Mouse (Mus musculus) mature B cell (primary cell): ENCODE data around the gene Isoc2a.
"Not testable (repeated sequence)": the region's sequence is repeated elsewhere in the genome, so short reads cannot be mapped to it uniquely, and the experiment has no call there.

Experiments used
- in situ Hi-C: fragments of 300-500 bp; cut with MboI; formaldehyde crosslinking; loops from 2 replicates; pipeline ENCODE4 v1.14.3; 2019

The Isoc2a gene

DNA sequence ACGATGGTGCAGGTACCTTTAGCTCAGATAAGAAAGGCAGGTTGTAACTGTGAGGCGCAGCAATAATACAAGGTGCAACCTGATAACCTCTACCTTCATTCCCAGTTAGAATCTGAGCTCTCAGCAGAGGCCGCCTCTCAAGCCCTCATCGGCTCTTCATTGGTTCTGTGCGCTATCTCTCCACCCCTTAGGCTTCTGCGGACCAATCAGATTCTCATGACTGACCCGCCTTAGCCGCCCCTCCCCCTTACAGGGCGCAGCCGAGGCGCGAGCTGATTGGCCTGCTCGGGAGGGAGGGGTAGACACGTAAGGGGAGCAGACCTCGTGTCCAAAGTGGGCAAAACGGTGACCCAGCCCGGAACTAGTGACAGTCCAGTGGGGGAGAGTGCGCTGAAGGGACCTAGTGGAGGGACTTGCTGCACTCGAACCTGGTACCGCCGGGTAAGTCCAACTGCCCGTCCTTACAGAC lies at the start of gene Isoc2a:
Gene Isoc2a, plus strand, starts transcription at position 401 of the 469 bp plus-strand sequence.
- in situ Hi-C loops, result no loop called here

DNA sequence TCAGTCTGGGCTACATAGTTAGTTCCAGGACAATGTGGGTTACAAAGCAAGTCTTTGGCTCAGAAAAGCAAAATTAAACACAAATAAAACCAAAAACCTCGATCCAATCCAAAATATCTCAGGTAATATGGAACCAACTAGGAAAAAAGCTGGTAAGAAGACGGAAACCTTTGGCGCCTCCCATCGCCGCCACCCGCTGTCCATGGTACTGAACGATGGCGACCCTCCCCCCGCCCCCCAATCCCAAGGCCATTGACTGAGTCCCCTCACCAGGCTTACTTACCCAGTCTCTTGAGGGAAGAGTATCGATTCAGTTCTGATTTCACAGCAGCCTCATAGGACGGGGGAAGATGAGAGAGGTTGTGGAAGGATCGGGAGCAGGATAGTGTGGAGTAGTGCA lies 46.5 kb upstream of the Isoc2a start:
- in situ Hi-C loops, result no loop called here

DNA sequence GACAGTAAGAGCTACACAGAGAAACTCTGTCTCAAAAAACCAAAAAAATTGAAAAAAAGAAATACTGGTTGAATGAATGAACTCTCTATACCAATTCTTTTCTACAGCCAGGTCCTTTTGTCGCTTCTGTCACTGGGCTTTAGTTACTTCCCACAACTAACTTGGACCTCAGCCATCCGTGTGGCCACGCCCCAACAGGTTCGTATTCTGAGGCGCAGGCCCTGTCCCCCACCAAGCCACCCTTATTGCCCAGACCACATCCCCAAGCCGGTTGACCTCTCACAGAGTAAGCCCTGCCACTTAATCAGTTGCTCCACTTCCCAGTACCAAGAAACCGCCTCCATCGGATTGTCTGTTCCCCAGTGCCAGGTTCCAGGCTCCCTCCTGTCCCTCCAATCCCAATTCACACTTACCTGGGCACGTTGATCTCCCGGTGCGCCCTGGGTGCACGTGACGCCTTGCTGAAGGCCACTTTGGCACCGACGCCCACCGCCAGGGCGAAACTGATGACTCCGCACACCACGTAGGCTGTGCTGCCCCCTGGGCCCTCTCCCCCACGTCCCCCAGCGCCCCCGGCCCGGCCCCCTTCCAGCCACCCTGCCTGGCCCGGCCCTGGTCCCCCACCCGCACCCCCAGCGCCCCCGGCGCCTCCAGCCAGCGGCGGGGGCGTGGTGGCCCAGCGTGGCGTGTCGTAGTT lies 41.2 kb upstream of the Isoc2a start:
- in situ Hi-C loops, result no loop called here

DNA sequence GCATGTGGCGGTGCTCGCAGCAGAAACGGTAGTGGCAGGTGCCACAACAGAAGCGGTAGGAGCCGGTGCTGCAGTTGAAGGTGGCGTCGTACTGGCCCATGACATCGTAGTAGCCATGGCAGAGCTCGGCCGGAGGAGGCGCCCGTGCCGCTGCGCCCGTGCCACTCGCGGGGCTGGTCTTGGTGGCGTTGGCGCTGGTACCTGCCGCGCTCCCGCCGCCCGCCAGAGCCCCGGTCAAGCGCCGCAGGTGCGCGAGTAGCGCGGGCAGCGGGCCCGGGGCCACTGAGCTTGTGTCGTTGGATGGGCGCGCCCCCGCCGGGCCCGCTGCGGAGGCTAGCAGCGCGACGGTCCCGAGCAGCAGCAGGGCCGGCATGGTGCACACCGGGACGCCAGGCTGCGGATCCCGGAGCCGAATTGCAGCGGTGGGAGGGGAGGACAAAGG lies 40.6 kb upstream of the Isoc2a start:
- in situ Hi-C loops, result no loop called here

DNA sequence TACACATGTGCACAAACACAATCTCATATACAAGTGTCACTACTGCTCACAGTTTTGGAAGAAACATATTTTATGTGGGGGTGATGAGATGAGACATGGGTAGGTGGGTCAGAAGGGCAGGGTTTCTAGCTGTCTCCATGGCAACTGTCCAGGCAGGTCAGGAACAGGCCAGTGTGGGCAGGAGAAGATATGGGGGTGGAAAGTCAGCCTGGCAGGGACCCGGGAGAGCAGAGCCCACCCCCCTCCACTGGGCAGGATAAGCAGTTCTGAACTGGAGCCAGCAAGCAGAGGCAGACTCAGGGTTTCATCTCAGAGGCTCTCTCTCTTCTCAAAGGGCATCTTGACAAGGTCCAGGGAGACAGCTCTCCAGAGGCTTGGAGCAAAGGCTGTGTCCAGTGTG lies 39.3 kb upstream of the Isoc2a start:
- in situ Hi-C loops, result no loop called here

DNA sequence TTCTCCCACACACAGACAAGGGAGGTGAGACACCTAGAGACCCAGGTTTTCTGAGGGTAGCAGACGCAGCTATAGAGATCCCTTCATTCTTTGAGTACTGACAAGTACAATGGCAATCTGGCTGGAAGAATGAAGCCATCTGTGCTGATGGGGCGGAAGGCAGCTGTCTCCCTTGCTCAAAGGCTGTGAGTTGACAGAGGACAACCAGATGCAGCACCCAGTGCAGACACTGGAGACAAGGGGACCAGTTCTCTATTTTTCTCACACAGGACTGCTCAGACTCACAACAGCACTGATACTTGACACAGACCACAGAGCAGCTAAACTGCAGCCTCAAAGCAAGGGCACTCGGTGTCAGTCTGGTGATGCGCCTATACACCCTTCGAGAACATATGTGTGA lies 34.9 kb upstream of the Isoc2a start:
- in situ Hi-C loops, result no loop called here

DNA sequence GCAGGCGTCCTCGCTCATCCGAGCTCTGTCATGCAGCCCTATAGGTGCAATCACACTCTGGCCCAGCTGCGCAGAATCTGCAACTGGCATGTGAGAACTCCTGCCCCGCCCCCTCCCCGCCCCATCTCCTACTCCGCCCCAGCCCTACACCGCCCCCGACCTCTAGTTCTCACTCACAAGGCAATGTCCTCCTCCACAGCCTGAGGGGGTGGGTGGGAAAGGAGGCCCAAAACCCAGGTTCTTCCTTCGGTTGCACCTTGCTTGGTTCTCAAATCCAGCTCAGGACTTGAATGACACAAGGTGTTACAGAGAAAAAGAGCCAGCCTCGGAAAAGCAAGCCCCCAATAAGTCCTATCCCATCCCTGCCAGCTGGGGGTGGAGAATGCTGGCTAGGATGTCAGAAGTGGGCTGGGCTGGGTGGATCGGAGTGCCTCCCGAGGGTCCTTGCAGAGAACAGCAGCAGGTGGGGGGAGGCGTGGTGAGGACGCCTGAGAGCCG lies 34.3 kb upstream of the Isoc2a start:
- in situ Hi-C loops, result no loop called here

DNA sequence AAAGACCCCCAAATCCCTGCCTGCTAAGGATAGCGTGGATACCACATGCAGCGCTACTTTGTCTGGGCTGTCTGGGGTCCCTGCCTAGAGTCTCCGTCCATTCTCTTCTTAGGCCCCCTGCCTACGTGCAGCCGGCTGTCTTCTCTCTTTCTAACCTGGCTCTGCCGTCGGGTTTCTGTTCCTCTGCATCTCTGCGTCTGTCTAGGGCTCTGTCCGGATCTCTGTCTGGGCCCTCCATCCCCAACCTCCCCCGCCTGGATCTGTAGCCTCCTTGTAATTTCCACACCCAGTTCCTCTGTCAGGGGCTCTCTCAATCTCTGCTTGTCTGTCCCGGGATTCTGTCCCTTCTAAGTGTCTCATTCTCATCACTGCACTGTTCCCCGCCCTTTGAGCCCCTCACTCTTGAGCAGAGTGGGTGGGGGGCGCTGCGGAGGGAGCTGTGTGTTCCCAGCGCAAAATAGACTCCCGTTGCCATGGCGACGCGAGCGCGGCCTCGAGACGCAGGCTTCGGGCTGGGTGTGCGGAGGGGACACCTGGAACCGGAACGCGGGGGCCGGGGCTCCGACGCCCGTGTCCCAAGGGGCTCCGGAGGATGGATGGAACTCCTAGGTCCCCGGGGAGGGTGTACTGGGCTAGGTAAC lies 33.2 kb upstream of the Isoc2a start:
- in situ Hi-C loops, result no loop called here

DNA sequence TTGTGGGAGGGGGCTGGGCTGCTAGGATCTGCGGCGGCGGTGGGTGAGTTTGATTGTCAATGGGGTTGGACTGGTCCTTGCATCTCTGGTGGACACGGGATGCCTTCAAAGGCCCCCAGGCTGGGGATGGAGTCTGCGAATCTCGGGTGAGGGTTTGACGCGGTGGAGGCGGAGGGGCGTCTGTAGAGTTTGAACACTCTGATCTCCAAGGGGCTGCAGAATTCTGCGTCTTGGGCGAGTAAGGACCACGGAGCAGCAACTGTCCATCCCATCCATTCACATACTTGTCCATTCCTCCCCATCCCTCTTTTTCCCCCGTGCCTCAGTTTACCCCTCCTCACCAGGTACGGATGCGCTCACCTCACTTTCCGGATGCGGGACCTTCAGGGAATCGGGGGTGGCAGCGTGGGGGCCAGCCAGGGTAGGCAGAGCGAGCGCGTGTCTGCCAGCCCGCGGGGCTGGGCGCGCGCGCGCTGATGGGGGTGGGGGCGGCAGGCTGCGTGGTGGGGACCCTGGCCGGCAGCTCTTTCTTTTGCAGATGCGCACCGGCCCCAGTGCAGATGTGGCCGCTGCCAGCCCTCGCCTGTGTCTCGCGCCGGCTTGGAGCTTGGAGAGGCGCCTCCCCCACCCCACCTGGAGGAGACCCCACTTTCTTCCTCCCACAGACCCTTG lies 32.6 kb upstream of the Isoc2a start, which contains the start of gene Shisa7:
Gene Shisa7, minus strand, starts transcription at position 452 of the 672 bp plus-strand sequence.
- in situ Hi-C loops, result no loop called here

DNA sequence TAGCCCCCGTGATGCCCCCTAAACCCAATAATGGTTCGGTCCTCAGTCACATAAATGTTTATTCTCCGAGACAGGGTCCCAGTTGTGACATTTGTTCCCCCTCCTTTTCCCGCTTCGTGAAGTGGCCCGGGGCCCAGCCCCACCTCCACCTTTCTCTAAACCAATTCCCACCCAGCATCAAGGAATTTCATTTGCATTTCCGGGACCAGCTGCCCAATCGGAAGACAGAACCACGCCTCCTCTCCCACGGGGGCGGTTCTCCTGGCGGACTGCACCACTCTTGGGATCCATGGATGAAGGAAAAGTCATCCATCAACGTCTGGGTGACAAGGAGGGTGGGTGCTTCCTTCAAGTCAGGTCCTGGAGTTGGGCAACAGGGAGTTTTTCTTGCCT lies 32.0 kb upstream of the Isoc2a start:
- in situ Hi-C loops, result no loop called here

DNA sequence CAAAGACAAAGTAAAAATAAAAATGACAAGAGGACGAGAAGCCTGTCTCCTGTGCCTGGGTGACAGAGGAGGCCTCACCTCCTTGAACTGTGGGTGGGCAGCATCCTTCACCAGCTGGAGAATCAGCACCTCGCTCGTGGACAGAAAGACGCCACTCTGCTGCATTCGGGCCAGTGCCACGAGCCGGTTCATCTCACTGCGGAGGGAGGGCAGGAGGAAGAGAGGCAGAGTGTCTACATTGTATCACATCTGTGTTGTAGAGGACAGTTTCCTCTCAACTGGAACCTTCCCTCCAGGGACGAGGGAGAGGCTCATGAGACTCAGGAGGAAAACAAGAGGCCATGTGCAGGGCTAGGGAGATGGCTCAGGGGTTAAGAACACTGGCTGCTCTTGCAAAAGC lies 27.6 kb upstream of the Isoc2a start:
- in situ Hi-C loops, result no loop called here

DNA sequence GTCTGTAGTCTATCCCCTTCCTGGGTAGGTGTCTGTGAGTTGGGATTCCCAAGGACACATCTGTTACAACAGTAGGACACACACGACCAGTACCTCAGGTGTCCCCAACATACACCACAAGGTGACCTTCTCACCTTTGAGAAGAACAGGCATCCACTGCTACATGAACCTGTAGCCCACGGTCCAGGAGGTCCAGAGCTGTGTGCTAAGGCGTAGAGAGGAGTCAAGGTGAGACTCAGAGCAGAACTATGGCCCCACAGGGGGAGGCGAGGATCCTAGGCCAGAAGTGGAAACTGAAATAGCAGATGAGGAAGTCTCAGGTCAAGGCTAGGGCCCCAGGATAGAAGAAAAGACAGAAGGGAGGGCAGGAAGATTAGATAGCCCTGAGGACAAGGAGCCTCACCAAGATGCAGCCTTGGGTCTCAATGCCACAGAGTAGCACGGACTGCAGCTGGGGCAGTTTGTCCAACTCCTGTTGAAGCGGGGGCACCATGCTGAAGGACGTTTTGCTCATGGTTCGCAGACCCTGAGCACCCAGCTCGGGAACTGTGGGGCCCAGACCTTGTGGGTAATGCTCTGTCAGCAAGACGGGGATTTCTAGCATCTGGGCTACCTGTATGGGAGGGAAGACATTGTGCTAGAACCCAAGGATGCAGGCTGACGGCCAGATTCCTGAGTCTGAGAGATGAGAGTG lies 26.2 kb upstream of the Isoc2a start:
- in situ Hi-C loops, result no loop called here

DNA sequence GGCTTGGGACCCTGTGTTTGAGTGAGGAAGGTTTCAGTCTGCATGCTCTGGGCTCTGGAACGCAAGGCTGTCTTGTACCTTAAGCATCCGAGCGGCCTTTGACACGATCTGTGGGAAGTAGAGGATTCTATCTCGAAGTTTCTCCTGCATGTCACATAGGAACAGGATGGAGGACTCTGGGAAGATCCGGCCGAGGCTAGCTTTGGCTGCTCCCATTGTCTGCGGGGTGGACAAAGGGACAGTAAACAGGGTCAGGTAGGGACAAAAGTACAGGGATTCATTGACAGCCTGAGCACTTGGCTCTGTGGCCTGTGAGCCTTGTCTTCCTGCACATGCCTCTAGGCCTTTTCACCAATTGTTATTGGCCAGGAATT lies 25.7 kb upstream of the Isoc2a start:
- in situ Hi-C loops, result no loop called here

DNA sequence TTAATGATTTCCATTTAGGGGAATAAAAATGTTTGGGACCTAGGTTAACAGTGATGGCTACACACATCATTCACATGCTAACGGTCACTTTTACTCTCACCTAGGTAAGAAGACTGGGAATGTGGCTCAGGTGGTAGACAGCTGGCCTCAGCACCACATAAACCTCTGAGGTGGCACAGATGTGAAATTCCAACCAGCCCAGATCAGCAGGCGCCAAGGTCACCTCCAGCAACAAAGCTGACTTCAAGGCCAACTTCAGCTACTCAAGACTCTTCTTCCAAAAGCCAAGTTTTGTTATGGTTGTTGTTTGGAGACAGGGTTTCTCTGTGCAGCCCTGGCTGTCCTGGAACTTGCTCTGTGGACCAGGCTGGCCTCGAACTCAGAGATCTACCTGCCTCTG lies 23.3 kb upstream of the Isoc2a start:
- in situ Hi-C loops, result no loop called here

DNA sequence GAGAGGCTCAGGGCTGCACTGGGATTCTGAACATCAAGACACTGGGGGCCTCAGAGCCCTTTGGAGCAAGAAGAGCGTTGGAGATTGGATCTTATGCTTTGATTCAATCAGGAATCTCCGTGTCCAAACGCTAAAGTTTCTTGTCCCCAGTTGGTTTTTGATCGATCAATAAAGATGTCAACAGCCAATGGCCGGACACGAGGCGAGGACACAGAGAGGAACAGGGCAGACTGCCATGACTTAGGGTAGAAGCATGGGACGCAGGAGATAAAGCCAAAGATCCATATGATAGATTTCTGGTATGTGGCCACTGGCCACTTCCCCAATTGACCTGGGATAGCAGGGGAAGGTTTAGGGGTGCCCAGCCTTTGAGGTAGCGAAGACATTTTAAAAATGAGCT lies 20.4 kb upstream of the Isoc2a start:
- in situ Hi-C loops, result no loop called here

DNA sequence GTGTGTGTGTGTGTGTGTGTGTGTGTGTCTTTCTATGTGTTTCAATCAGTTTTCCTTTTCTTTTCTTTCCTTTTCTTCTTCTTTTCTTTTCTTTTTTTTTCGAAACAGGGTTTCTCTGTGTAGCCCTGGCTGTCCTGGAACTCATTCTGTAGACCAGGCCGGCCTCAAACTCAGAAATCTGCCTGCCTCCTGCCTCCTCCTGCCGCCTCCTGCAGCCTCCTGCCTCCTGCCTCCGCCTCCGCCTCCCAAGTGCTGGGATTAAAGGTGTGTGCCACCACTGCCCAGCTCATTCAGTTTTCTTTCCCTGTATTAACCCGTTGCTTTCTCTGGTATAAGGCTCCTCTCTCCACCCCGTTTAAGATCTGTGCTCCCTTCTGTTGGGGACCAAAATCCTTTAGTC lies 19.6 kb upstream of the Isoc2a start:
- in situ Hi-C loops, result no loop called here

DNA sequence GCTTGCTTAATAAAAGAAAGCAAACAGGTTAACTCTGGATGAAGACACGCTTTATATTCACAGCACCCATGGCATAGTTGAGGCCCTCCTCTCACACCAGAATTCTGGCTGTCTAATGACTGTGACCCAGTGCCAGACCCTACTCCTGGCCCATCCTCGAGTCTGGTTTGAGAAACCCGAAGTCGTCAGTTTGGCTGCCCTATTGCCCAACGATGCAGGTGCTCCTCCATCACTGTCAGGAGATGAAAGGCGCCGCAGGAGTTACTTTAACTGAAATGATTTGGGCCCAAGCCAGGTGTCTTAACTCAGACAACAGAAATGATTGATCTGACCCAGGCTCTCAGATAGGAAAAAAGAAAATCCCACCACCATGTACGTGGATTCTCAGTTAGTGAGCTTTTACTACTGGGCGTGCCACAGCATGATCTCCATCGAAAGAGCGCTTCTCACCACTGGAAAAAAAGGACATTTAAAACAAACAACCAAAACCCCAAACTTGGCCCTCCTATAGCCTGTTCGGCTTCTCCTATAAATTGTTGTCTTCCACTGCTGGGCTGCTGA lies 17.5 kb upstream of the Isoc2a start:
- in situ Hi-C loops, result no loop called here

DNA sequence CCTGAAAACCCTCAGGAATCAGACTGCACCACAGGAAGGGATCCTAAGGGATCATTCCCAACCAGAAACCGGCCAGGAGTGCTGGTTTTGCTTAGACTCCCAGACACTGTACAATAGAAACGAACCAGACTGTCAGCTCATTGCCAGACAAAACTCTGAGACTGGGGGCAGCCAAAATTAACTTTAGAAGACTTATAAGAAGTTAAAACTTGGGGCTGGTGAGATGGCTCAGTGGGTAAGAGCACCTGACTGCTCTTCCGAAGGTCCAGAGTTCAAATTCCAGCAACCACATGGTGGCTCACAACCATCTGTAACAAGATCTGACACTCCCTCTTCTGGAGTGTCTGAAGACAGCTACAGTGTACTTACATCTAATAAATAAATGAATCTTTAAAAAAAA lies 16.0 kb upstream of the Isoc2a start:
- in situ Hi-C loops, result not testable (repeated sequence)

DNA sequence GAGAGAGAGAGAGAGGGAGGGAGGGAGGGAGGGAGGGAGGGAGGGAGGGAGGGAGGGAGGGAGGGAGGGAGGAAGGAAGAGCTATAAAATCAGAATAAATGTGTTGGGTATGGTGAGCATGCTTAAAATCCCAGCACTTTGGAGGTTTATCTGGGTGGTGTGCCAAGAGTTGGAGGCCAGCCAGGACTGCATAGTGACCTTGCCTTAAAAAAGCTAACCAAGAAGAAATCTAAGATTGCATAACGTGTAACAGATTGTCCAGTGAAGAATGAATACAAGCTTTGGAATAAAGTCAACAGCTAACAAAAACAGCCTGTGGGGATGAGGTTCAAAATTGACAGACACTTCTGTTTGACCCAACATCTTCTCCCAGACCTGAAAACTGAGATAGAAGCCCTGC lies 13.9 kb upstream of the Isoc2a start:
- in situ Hi-C loops, result no loop called here

DNA sequence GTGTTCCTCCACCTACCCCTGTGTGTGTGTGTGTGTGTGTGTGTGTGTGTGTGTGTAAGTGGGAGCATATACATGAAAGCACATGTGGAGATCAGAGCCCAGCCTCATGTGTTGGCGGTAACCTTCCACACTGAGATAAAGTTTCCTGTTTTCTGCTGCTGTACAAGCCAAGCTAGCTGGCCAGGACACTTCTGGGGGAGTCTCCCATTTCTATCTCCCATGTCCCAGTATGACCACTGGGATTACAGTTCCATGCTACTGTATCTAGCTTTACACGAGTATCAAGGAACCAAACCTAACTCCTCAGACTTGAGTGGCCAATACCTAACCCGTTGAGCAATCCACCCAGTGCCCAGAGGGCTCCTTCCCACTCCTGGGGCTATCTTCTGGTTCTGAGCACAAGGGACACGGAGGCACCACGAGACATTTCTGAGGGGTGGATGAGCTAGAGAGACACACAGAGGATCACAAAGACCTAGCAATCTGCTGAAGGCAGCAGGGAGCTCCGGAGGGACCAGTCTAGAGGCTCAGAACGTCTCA lies 13.3 kb upstream of the Isoc2a start:
- in situ Hi-C loops, result no loop called here

DNA sequence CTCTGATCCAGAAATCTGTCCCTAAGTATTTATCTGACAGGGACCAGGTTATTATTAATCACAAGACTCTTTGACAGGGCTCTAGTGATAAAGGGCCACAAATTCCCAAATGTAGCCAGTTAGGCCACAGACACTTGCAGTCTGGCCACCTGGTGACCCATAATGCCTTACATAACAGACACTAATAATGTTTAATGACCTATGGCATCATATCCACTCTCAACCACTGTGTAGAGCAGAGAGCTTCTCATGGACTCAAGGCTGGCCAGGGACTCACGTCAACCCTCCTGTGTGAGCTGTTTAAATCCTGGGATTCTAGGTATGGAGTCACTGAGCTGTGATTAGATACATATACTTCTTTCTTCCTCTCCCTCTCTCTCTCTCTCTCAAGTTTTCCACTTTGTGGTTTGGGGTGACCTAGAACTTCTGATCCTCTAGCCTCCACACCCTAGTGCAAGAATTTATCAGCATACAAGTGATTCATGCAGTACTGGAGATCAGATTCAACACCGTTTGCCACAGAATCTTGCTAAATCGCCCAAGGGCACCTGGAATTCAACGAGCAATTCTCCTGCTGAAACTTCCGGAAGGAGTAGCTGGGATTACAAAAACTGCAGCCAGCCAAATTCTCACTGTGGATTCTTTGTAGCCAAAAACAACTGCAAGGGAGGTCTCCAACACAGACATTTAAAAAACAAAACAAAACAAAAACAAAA lies 12.7 kb upstream of the Isoc2a start:
- in situ Hi-C loops, result no loop called here
